Mouse (Mus musculus) 416B (cell line): Measurements from ENCODE around the gene Npnt.

Experiments
- DNase-seq: peaks from one replicate; pipeline ENCODE4 v3.0.0; 2011; ENCODE audit warnings: low read depth

The Npnt gene

DNA sequence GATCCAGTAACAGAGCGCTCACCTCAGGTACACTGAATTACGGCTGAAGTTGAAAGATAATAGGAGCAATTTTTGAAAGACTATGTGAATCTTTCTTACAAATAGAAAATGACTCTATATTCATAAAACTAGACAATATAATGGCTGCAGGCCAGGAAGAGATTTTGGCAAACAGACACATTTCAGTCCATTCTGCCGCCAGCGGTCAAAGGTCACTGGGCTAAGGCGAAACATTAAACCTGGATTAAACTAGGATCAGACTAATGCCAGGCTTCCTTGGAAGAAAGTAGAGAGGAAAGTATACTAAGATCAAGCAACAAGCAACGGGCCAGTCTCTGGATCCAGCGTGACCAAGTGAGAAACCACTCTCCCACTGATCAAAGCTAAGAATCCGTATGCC lies 11.1 kb downstream of the Npnt start:
- DNase-seq: no peak

DNA sequence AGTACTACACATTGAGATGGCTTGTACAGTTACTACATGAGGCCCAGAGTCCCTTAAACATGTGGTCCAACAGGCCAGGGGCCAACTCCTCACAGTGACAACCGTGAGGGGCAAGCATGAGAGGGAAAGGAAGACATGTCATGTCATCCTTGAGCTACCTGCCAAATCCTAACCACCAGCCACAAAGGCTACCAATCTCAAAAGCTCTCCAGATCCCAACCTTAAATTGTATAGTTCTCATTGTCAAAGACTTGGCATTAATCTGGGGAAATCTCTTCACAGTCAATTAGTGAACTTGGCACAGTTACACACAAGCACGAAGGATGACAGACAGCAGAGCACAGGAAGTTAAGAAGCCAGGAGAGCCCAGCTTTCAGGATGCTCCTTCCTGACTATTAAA lies 15.4 kb downstream of the Npnt start:
- no peak for DNase-seq

DNA sequence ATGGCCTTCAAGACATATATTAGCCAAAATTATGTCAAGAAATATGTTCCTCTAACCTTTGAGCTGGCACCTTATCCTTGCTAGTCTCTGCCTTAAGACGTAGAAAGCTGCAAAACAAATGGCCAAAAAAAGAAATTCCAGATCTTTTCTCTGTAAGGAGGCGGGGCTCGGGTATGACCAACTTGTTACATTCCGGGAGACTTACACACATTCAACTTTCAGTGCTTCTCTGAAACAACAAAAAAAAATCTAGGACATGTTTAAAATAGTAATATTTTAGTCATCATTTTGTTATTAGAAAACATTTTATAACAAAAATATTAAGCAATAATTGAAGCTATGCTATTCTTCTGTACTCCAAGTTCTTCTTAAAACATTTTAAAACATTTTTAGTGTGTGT lies 18.6 kb downstream of the Npnt start:
- DNase-seq: no peak

DNA sequence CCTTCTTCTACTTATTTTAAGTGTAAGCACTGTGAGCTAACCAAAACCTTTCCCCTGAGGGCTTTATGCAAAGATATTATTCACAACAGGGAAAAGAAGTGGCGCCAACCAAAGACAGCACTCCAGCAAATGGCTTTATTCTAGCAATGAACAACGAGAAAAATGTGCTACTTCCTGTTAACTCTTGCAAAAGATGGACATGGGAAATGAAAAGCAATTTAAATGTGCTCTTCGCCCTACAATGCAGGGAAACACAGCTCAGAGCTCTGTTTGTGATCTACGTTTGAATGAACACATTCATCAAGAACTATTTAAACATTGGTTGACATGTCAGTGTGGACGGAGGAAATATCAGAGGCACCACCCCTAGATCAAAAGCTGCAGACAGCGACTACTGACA lies 20.2 kb downstream of the Npnt start:
- DNase-seq: no peak

DNA sequence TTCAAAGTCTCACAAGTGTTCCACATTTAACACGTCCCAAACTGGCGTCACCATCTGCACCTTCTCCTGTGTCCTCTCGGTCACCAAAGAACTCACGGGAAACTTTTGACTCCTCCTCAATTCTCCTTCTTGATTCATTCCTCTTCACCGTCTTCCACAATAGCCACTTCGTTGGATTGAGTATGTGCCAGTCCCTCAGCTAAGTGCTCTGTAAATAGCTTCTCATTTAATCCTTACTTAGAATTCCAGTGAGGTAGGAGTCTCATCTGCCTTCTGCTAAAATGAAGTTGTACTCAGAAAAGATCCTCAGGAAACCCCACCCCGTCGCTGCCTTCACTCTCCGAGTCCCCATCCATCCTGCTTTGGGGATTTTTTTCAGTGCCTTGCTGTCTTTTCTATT lies 21.9 kb downstream of the Npnt start:
- DNase-seq: no peak

DNA sequence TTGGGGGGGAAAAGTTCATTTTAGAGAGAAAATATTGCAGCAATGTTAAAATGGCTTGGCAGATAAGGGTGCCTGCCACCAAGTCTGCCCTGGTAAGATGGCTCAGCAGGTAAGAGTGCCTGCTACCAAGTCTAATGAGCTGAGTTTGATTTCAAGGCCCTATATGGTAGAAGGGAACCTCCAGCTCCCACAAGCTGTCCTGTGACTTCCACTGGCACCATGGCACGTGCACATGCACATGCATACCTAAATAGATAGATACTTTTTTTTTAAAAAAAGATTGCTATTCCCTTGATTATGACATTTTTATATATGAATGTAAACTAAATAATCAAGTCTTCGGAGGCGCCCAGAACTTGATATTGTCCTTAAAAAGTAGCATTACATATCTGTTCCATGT lies 30.3 kb downstream of the Npnt start:
- DNase-seq: no peak

DNA sequence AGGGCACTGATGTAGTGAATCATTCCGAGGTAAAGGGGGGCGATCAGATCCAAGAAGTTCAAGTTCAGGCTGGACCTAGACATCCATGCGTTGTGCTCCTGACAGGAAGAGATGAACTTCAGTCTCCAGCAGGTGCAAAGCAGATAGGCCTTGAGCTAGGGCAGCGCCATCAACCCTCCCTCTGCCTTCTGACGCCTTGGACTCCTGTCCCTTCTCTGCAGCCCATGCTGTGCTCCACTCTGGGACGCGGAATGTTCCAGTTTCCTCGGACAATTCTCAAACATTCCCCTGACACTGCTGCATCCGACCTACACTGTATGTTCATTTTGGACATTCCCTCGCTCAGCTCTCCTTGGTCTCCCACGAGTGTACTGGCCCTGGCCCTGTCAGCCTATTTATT lies 30.9 kb downstream of the Npnt start:
- no peak for DNase-seq

DNA sequence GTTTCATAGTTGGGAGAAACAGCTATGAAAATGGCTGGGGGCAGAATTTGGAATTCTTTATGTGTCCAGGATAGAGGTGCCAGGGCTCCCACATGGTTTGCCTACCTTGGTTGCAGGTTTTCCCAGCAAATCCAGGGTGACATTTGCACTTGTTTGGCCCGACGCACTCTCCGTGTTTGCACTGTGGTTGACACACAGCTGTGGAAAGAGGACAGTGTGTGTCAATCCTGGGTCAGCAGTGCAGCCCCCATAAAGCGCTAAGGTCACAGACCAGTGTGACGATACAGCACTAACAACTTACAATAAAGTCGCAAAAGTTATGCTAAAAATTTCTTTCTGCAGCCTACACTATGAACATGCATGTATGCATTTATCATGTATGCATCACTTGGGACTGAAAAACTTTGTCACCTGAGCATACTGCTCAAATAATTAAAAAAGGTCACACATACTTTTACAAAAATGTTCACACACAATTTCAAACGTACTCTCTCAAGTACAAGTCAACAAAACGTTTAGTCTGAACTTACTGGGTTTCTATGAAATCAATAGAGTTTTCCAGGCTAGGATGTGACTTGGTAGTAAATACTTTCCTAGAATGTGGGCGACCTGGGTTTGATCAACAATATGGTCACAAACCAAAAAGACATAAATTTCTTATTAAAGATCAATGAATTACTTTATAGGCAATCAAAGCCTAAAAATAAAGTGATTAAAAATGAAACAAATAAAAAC lies 32.6 kb downstream of the Npnt start:
- no peak for DNase-seq

DNA sequence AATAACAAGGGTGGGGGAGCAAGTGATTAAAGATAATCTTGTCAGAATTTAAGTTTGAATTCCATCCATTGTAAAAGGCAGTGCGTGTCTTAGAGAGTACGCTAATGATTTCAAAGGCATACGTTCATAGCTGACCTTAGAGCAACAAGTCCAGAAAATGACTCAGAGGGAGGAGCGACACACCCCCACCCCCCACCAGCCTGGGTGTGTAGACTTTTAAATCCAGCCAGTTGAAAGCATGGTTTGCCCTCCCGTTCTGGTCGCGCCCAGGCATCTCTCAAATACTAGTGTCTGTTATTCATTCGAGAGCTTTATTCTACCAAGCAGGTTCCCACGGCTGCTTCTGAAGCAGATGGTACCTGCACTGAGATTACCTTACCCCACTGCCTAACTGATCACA lies 34.4 kb downstream of the Npnt start:
- no peak for DNase-seq

DNA sequence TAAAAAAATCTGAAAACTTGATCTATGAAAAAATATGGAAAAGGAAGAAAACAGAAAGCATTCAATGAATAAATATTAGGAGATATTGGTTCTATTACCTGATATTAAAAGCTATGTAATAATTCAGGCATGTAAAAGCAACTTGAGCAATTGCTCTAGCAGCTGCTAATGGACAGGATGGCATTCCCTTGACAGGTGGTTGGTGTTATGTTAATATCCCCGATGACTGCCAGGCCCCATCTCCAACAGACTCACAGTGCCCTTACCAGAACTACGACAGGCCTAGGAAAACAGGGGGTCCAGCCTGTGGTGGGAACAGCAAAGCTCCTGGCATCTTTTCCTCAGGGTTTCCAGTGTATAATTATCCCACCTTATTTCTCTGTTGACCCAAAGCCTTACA lies 37.7 kb downstream of the Npnt start:
- DNase-seq: no peak

DNA sequence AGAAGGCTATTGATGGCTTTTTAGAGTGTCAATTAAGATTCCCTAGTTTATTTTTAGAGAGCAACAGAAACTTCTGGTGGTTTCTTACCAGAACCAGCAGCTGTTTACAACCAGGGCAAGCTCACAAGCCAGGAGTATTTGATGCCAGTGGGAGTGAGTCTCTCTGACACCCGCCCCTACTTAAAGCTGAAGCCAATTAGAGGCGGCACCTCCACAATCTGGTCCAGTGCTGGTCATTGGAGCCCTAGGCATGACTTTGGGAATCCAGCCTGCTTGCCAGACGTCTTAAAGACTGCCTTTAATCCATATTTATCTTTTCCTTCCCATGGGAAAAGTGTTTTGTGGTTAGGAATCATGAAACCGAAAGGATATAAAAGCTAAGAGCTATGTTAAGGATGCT lies 38.4 kb downstream of the Npnt start:
- no peak for DNase-seq

DNA sequence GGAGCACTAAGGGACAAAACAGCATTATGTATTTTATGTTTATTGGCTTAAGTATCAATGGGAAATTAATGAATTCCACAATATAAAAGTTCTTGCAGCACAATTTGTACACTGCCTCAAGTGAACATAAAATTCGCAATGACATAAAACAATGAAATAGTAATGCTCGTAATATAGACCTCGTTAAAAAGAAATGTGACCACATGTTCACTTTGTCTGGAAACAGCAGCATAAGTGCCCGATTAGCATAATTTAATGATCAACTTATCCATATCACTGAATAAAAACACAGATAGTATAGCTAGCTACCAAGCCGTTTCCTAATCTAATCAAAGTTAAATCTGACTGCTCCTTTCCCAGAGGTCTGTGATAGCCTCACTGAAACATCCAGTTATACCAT lies 39.4 kb downstream of the Npnt start:
- DNase-seq: no peak

DNA sequence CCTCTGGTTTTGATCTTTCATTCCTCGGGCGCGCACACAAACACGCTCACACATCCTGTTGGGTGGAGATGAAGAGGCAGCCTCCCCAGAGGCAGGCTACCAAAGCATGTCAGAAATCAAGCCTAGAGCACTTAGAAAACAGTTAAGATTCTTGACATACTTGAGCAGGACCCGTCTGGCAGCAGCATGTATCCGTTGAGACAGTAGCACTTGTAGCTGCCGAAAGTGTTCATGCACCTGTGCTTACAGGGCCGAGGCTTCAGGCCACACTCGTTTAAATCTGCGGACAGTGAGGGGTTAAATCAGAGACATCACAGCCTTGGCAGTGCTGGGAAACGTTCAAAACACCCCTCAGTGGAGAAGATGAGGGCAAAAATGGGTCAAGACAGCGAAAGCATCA lies 40.4 kb downstream of the Npnt start:
- DNase-seq: no peak

DNA sequence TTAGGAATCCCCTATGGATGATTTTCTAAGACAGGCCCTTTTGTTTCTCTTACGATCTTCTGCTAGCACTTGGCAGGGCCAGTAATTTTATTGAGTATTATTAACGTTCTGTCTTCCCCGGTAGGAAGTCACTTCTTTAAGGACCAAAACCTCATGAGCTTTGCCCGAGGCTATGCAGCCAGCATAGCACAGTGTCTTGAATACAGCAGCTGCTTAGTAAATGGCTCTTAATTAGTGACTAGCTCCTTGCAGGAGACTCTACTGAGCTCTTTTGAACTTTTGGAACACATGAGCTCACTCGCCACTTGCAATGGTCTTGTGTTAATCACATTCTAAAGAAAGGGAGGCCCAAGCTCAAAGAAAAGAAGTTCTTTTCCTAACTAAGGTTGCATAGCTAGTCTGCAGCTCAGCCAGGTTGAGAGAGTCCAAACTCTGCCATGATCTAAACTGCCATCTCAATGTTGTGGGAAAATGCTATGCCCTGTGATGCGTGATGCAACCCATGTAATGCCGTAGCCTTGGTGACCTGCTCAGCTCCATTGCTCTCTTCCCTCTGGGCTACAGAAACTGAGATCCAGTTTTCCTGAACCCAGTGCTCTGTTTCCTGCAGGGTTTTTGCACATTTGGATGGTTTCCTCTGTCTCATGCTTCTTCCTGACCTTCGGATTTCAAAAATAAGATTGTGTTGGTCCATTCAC lies 42.4 kb downstream of the Npnt start:
- DNase-seq: no peak

DNA sequence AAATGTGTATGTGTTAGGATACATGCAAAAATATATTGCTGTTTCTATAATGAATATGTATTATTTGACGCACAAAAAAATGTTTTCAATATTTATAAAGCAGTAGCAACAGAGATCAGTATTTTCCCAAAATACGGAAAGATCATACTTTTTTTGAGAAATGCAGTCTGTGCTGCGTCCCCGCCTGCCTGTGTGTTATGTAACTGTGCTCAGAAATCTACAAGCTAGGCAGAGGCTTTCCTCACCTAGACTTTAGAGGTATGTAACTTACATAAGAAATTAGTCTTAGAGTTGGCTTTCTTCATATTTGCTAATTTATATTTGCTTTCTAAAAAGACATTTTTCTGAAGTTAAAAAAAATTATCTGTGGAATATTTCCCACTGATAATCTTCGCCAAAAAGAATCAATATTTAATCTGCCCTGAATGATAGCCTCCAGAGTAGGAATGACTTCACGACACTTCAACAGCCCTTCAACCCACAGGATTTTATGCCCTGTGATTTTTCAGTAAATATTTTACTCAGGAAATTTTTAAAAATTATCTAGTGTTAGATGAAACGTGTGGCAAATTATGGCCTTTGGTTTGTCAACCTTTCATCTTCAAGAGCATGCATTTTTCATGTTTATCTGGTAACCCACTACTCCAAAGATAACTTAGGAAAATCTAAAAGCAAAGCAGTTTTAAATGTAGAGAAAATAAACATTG lies 44.7 kb downstream of the Npnt start:
- DNase-seq: no peak

DNA sequence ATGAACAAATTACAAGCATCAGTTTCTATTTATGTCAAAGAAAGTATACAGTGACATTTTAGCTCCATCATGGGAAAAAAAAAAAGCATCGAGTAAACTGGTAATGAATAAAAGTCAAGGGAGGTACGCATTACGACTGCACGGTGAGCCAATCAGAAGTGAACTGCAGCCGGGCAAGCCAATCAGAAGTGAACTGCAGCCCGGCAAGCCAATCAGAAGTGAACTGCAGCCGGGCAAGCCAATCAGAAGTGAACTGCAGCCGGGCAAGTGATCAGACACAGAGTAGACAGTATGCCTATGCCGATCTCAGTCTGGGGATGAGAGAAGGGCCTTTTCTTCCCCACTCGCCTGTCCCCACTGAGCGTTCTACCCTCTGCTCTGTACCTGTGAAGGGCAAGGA lies 46.7 kb downstream of the Npnt start:
- DNase-seq: no peak

DNA sequence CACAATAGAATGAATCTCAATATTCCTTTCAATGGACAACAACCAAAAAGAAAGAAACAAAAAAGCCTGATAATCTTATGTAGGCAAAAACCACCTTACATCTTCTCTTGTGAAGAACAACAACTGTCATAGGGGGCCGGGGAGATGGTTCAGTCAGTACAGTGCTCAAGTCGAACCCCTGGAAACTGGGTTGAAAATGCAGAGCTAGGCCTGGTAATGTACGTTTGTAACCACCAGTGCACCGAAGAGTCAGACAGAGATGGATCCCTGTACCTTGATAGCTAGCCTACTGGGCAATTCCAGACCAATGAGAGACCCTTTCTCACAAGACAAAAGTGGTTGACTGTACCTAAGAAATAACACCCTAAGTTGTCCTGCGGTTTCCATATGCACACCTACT lies 47.2 kb downstream of the Npnt start:
- DNase-seq: no peak

DNA sequence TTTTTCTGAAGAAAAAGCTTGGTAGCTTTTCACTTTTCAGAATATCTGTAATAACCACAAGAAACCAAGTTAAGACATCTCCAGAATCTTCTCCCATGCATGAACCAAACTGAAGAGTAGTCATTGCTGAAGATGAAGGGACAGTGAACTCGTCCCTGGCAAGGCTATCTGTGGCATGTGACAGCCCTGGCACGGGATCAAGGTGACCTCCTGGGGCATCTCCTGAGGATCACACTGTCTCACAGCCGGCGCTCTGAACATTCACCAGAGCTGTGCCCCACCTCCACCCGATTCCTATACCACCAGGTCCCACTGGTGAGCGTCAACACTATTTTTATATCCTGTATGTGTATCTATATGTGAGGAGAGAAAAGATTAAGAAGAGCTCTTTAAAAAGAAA lies 47.9 kb downstream of the Npnt start:
- no peak for DNase-seq

DNA sequence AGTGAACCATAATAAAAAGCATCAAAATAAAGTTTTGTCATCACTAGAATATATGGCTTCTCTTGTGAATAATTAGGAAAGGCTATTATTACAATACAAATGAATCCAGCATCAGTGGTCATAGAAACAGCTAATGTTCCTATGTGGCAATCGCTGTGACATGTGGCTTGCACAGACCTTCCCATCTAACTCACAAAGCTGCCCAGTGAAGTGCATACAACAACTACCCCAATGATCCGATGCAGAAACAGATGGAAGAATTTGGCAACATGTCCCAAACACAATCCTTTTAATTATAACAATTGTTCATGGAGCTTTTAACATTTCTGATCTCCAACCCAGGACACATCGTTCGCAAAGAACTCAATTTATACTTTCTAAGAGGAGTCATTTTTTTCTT lies 52.2 kb downstream of the Npnt start:
- no peak for DNase-seq

DNA sequence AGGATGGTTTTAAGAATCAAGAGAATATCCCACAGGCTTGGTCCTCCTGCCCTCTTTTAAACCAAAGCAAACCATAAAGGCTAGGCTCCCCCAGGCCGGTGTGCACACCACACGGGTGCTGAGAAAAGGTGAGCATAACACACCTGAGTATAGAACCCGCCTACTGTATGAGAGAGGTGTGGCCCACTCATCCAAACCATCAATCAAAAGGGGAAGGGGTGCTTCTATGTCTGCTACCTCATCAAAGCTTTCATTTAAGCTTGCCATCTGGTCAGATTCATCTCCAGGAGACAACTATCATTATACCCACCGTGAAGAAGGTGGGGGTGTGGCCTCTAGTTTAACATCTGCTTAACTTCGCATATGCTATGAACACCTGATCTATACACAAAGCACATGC lies 52.7 kb downstream of the Npnt start:
- no peak for DNase-seq

DNA sequence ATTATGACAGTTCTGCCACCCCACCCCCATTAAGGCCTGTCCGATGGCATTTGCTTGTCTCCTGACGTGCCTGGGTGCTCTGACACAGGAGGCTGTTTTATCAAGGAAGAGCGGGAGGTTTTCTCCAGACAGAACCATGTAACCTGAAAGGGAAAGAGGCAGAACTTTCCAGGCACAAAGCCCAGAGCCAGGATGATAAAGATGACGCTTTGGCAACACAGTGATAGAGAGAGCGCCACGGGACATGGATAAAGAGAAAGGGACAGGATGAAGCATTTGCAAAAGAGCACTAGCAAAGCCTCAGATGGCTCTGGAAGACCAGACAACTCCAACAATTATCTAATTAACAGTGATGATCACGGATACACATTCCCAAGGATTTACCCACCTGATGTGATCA lies 56.0 kb downstream of the Npnt start:
- no peak for DNase-seq

DNA sequence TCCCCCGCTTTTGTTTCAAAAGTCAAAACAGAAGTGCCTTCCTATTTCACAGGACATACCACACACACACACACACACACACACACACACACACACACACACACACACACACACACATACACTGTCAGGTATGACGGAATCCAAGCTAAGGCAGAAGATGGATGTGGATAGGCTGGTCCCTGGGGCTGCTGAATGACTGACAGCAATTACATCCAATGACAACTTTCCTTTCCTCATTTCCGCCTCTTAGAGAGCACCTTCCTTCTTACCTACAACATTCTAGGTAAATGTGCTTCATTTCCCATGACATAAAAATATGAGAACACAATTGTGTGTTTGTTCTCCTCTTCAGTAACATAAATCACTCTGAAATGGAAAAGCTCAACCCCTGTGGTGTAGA lies 56.4 kb downstream of the Npnt start:
- DNase-seq: no peak

DNA sequence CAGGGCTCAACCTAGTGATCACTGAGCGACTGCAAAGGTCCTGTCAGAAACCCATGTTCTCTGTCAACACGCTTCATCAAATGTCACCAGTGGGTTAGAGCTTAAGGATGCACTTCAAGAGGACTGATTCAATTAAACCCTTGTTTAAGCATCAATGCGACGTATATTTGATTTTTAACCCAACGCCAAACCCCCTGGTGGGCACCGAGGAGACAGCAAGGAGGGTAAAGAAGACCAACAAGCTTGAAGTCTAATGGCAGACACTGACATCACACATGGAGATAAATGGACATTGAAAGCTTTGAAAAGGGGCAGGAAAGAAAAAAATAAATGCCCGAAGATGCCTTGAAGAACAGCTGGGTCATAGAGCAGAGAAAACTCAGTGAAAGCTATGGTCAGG lies 57.0 kb downstream of the Npnt start:
- DNase-seq: no peak

DNA sequence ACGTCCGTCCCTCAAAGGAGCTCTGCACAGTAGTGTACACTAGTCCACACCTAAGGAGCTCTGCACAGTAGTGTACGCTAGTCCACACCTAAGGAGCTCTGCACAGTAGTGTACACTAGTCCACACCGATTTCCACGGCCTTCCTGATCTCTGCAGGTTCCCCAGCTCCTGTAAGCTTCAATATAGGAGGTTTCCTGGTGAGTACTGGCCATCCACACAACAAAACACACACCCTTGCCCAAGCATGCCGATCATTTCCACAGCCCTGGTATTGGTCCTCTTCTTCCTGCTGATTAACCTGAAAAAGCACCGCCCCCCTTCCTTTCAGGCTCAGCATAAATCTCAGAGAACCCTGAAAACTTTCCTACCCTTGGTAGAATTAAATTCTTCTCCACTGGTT lies 57.6 kb downstream of the Npnt start:
- no peak for DNase-seq
